Mouse (Mus musculus) lung, postnatal 0 days (tissue): ENCODE data around the gene Abcc2.

Experiments
- CTCF ChIP-seq: IDR thresholded peaks from 2 replicates; pipeline ENCODE4 v1.5.1; 2016; ENCODE audit warnings: antibody characterized with exemption, mild to moderate bottlenecking
- EP300 ChIP-seq: IDR thresholded peaks from 2 replicates; pipeline ENCODE4 v1.6.1; 2016; ENCODE audit warnings: antibody characterized with exemption, mild to moderate bottlenecking, control low read depth

GRCm38 (mm10) chr19:43882895-43883573 is 101.0 kb downstream of the Abcc2 start:
- TF ChIP-seq CTCF (no peak), EP300 (no peak)
